Mouse (Mus musculus) embryonic facial prominence, embryonic 14.5 days (tissue): ENCODE measurements around the gene Fkbp15. TPM values are rescaled to one million over a fixed set of nuclear protein-coding genes. Genes with fewer than 3 reads are reported as not detected.

Source experiments
- ATAC-seq: fragments of 200-750 bp; cut with Nextera tagmentation; 2 replicates; pipeline ENCODE4 v1.8.0; 2017; ENCODE audit warnings: low read depth, moderate number of reproducible peaks, moderate TSS enrichment
- DNase-seq: peaks from one replicate; pipeline ENCODE4 v3.0.0-alpha.2; 2015; ENCODE audit warnings: low spot score
- H3K27ac ChIP-seq: fragments of 300-500 bp; sonication (generic); replicated peaks from 2 replicates; pipeline ENCODE4 v1.5.1; 2014; ENCODE audit warnings: low read depth, mild to moderate bottlenecking, low read length, moderate library complexity
- H3K27me3 ChIP-seq: fragments of 300-500 bp; sonication (generic); replicated peaks from 2 replicates; pipeline ENCODE4 v1.6.1; 2014; ENCODE audit warnings: low read length; ENCODE audit not compliant: control insufficient read depth, insufficient read depth
- H3K36me3 ChIP-seq: fragments of 300-500 bp; sonication (generic); 2 replicates; pipeline ENCODE4 v1.6.1; 2014; ENCODE audit warnings: low read length, mixed read lengths; ENCODE audit not compliant: control insufficient read depth, insufficient read depth
- H3K4me1 ChIP-seq: fragments of 300-500 bp; sonication (generic); 2 replicates; pipeline ENCODE4 v1.6.1; 2014; ENCODE audit warnings: antibody characterized with exemption, low read length; ENCODE audit not compliant: control insufficient read depth, insufficient read depth
- H3K4me2 ChIP-seq: fragments of 300-500 bp; sonication (generic); 2 replicates; pipeline ENCODE4 v1.6.1; 2014; ENCODE audit warnings: low read depth, mild to moderate bottlenecking, low read length, moderate library complexity, mixed read lengths
- H3K4me3 ChIP-seq: fragments of 300-500 bp; sonication (generic); 2 replicates; pipeline ENCODE4 v1.5.1; 2014; ENCODE audit warnings: low read depth, mild to moderate bottlenecking, low read length
- H3K9ac ChIP-seq: fragments of 300-500 bp; sonication (generic); 2 replicates; pipeline ENCODE4 v1.6.1; 2014; ENCODE audit warnings: low read depth, mild to moderate bottlenecking, low read length, moderate library complexity, mixed read lengths
- H3K9me3 ChIP-seq: fragments of 300-500 bp; sonication (generic); 2 replicates; pipeline ENCODE4 v1.6.1; 2016; ENCODE audit warnings: low read length; ENCODE audit not compliant: control insufficient read depth
- WGBS: fragments of 180-500 bp; shearing (Covaris S2); extraction: QIAGEN DNeasy Blood & Tissue Kit; methylation state at CpG from one replicate; pipeline ENCODE4 v1.1.7; 2014; 5-methylcytosine and 5-hydroxymethylcytosine counted together
- polyA plus RNA-seq: library from polyadenylated mRNA; unstranded; fragments of >200 nt; fragmentation: Nextera tagmentation; extraction: Ambion mirVana; gene quantifications from 2 replicates; pipeline ENCODE4 v1.2.1, GENCODE M21; 2014

Gene Fkbp15
- polyA plus RNA-seq, 1 experiment from 2014 or later, result 25.2 TPM

GRCm38 (mm10) chr4:62262276-62262675, 98.1 kb downstream of the Fkbp15 start, which contains the start of gene Slc31a2:
Slc31a2 (plus strand) TSS chr4:62262562.
- 43% methylated on average over 2 of the region's 2 CpGs for WGBS
- no peak for DNase-seq
- H3K4me3 ChIP-seq, result no peak within 1 kb of the TSS
- H3K9ac ChIP-seq, result no peak within 1 kb of the TSS
- H3K4me2 ChIP-seq, result no peak within 1 kb of the TSS
- no peaks in the 10 kb centered on the region for H3K9me3 ChIP-seq
- no peaks in the 10 kb centered on the region for H3K4me1 ChIP-seq
- no peaks in the 10 kb centered on the region for H3K27me3 ChIP-seq
- no peaks in the 10 kb centered on the region for H3K36me3 ChIP-seq
- no peak for ATAC-seq
- no peak within 1 kb of the TSS for H3K27ac ChIP-seq

GRCm38 (mm10) chr4:62256931-62257330, 103.4 kb downstream of the Fkbp15 start:
- no peak overlapping the region for H3K4me2 ChIP-seq
- H3K27me3 ChIP-seq, result no peaks in the 10 kb centered on the region
- no peak overlapping the region for H3K27ac ChIP-seq
- no peaks in the 10 kb centered on the region for H3K4me1 ChIP-seq
- H3K36me3 ChIP-seq, result no peaks in the 10 kb centered on the region
- ATAC-seq, result no peak
- no peak overlapping the region for H3K4me3 ChIP-seq
- no peaks in the 10 kb centered on the region for H3K9me3 ChIP-seq
- DNase-seq, result peak; percentile 75
- WGBS, result 27% methylated on average over 8 of the region's 8 CpGs
- H3K9ac ChIP-seq, result no peak overlapping the region

- H3K9me3 ChIP-seq, result no peaks in the 10 kb centered on the region
- no peak overlapping the region for H3K4me3 ChIP-seq
- DNase-seq (no peak), ATAC-seq (no peak)
- no peak overlapping the region for H3K4me2 ChIP-seq
- H3K4me1 ChIP-seq, result no peaks in the 10 kb centered on the region
- WGBS, result 65% methylated on average over 8 of the region's 8 CpGs
- no peaks in the 10 kb centered on the region for H3K36me3 ChIP-seq
- no peak overlapping the region for H3K27ac ChIP-seq
- H3K27me3 ChIP-seq, result no peaks in the 10 kb centered on the region
- no peak overlapping the region for H3K9ac ChIP-seq
Observed at GRCm38 (mm10) chr4:62254551-62254950, 105.8 kb downstream of the Fkbp15 start.

- H3K9ac ChIP-seq, result no peak overlapping the region
- H3K9me3 ChIP-seq, result no peaks in the 10 kb centered on the region
- H3K4me2 ChIP-seq, result no peak overlapping the region
- H3K4me3 ChIP-seq, result no peak overlapping the region
- H3K4me1 ChIP-seq, result no peaks in the 10 kb centered on the region
- WGBS, result 84% methylated on average over 4 of the region's 4 CpGs
- ATAC-seq (no peak), DNase-seq (no peak)
- H3K27ac ChIP-seq, result no peak overlapping the region
- no peaks in the 10 kb centered on the region for H3K27me3 ChIP-seq
- no peaks in the 10 kb centered on the region for H3K36me3 ChIP-seq
Observed at GRCm38 (mm10) chr4:62251776-62252175, 108.6 kb downstream of the Fkbp15 start.

GRCm38 (mm10) chr4:62250896-62251544, 109.3 kb downstream of the Fkbp15 start:
- peak; percentile 25 for DNase-seq

More at GRCm38 (mm10) chr4:62250896-62251544, 109.3 kb downstream of the Fkbp15 start:
- peak; percentile 37; the same call in 1 of the 2 replicates for ATAC-seq
- no peaks in the 10 kb centered on the region for H3K4me1 ChIP-seq
- no peak overlapping the region for H3K27ac ChIP-seq
- no peaks in the 10 kb centered on the region for H3K36me3 ChIP-seq
- 43% methylated on average over 3 of the region's 3 CpGs for WGBS
- no peaks in the 10 kb centered on the region for H3K9me3 ChIP-seq
- H3K4me3 ChIP-seq, result no peak overlapping the region
- no peak overlapping the region for H3K9ac ChIP-seq
- no peaks in the 10 kb centered on the region for H3K27me3 ChIP-seq
- no peak overlapping the region for H3K4me2 ChIP-seq

Other genes starting within 250 kb of the Fkbp15 start
- not detected in 2 replicates for gene Mup21, start 209.7 kb downstream of the Fkbp15 start, polyA plus RNA-seq
- gene Zfp37, start 129.5 kb downstream of the Fkbp15 start, polyA plus RNA-seq, result 8.0 and 9.5 TPM in 2 replicates
- gene Slc31a2, start 98.0 kb downstream of the Fkbp15 start, polyA plus RNA-seq, result 17.3 and 18.0 TPM in 2 replicates
- gene Slc31a1, start 179 bp upstream of the Fkbp15 start, polyA plus RNA-seq, result 46.5 and 49.0 TPM in 2 replicates
- 167 and 176 TPM in 2 replicates for gene Cdc26, start 48.1 kb upstream of the Fkbp15 start, polyA plus RNA-seq
- gene Prpf4, start 48.2 kb upstream of the Fkbp15 start, polyA plus RNA-seq, result 16.4 and 17.9 TPM in 2 replicates
- gene Rnf183, start 74.7 kb upstream of the Fkbp15 start, polyA plus RNA-seq, result 0.14 and 0.97 TPM in 2 replicates
- gene Wdr31, start 110.3 kb upstream of the Fkbp15 start, polyA plus RNA-seq, result 5.3 and 5.4 TPM in 2 replicates
- 8.1 and 8.7 TPM in 2 replicates for gene Bspry, start 119.5 kb upstream of the Fkbp15 start, polyA plus RNA-seq
- gene Hdhd3, start 142.9 kb upstream of the Fkbp15 start, polyA plus RNA-seq, result 12.6 and 13.9 TPM in 2 replicates
- gene Alad, start 159.4 kb upstream of the Fkbp15 start, polyA plus RNA-seq, result 65.5 and 75.8 TPM in 2 replicates
- 66.3 and 72.7 TPM in 2 replicates for gene Pole3, start 164.5 kb upstream of the Fkbp15 start, polyA plus RNA-seq
- gene 4933430I17Rik, start 164.8 kb upstream of the Fkbp15 start, polyA plus RNA-seq, result 0.37 and 0.43 TPM in 2 replicates
- gene Rgs3, start 199.3 kb upstream of the Fkbp15 start, polyA plus RNA-seq, result 37.2 and 38.8 TPM in 2 replicates